In genomic region chr8:95054927-95055510, GRCm38 (mm10) we compare ENCODE assay signal across 9 mouse cellular contexts. TPM values are rescaled to one million over a fixed set of nuclear protein-coding genes. Genes with fewer than 3 reads are reported as not detected.
DNase-seq lines count a peak whose midpoint lies in the region; ATAC-seq lines count a peak whose summit lies in the region.
"Had no signal": no experiment of that assay in that cellular context is flagged by ENCODE, and none has a peak within 500 bp of the region (broad histone marks: within the 10 kb centered on the region; RNA-seq: fewer than 3 reads in every experiment).

Drc7 (plus strand) TSS chr8:95055103.

- H3K27me3 ChIP-seq in hindbrain, embryonic 13.5 days = no peaks in the 10 kb centered on the region
- H3K27me3 ChIP-seq: limb, embryonic 15.5 days had no signal

- H3K4me3 ChIP-seq in hindbrain, embryonic 13.5 days = no peak within 1 kb of the TSS
- H3K4me3 ChIP-seq: limb, embryonic 15.5 days had no signal

- H3K9ac ChIP-seq in hindbrain, embryonic 13.5 days = no peak within 1 kb of the TSS
- H3K9ac ChIP-seq: limb, embryonic 15.5 days had no signal

- H3K9me3 ChIP-seq in hindbrain, embryonic 13.5 days = no peaks in the 10 kb centered on the region
- H3K9me3 ChIP-seq: limb, embryonic 15.5 days had no signal

- H3K4me2 ChIP-seq in hindbrain, embryonic 13.5 days = 0 out of 2 replicates have a peak within 1 kb of the TSS, but pooled peaks have one; percentile 8
- H3K4me2 ChIP-seq: limb, embryonic 15.5 days had no signal

- H3K36me3 ChIP-seq in hindbrain, embryonic 13.5 days = no peaks in the 10 kb centered on the region
- H3K36me3 ChIP-seq: limb, embryonic 15.5 days had no signal

- intact Hi-C loops in gastrocnemius, postnatal 36 days (cut with DNase I) = no loop called here

- no peak within 1 kb of the TSS for H3K27ac ChIP-seq in hindbrain, embryonic 13.5 days
- H3K27ac ChIP-seq: limb, embryonic 15.5 days had no signal

- ATAC-seq in hindbrain, embryonic 13.5 days (ENCODE audit: low FRiP score) = peak; percentile 86

- 0 out of 2 replicates have a peak, but pooled peaks cover 2% of the 10 kb centered on the region for H3K4me1 ChIP-seq in hindbrain, embryonic 13.5 days (replicated peaks)
- H3K4me1 ChIP-seq: limb, embryonic 15.5 days had no signal

- 26% methylated on average over 2 of the region's 2 CpGs for WGBS in hindbrain, embryonic 13.5 days

- peak; percentile 12 to 21 for DNase-seq in layer of hippocampus, postnatal 10 days (ENCODE audit: low spot score in 2 of 2)
- no peak for DNase-seq in layer of hippocampus, adult 9-10 months (ENCODE audit: low spot score)
- DNase-seq in embryo, embryonic 10.5 days (ENCODE audit: low spot score) = peak; percentile 62
- peak; percentile 16 for DNase-seq in mesoderm, embryonic 11.5 days (ENCODE audit: low read depth, low spot score)
- no peak for DNase-seq in gastrocnemius, postnatal 36 days
- DNase-seq in gastrocnemius, adult 18-20 months (ENCODE audit: low spot score) = no peak
- no peak for DNase-seq in natural killer cell, adult 2 months (ENCODE audit: low spot score in 2 of 2)

RNA-seq across cellular contexts. Expression of gene Drc7, which starts in this region (rescaled TPM):
- total RNA-seq in layer of hippocampus, postnatal 10 days (2021) = 1 to 10 TPM; 1.9 to 3.2 TPM
- 1.7 and 2.3 TPM in 2 replicates for polyA plus RNA-seq in hindbrain, embryonic 13.5 days (2015; fragmentation: Nextera tagmentation; extraction: Ambion mirVana)
- total RNA-seq in gastrocnemius, postnatal 36 days (2021) = not detected
- total RNA-seq in gastrocnemius, adult 18-20 months (2021) = not detected

Comparison
In these comparisons a context has a peak if more than half of its experiments do, and no peak if none do; other contexts are left out.
1. DNase-seq: peak in layer of hippocampus, postnatal 10 days (2 of 2), embryo, embryonic 10.5 days (single experiment) and mesoderm, embryonic 11.5 days (single experiment); none in layer of hippocampus, adult 9-10 months (single experiment), gastrocnemius, postnatal 36 days (0 of 2), gastrocnemius, adult 18-20 months (single experiment) and natural killer cell, adult 2 months (0 of 2).